Mouse (Mus musculus): Measurements from ENCODE around the gene Afg1l.

The Afg1l gene

GRCm38 (mm10) chr10:42478341-42478720 is at the start of gene Afg1l:
Afg1l (minus strand) TSS chr10:42478565.
- DNase-seq (ENCODE audit: low read depth, low spot score): peak; percentile 82

GRCm38 (mm10) chr10:42525682-42526081 is 47.3 kb upstream of the Afg1l start:
- DNase-seq (ENCODE audit: low read depth, low spot score): no peak

- no peak for DNase-seq (ENCODE audit: low read depth, low spot score)
Observed at GRCm38 (mm10) chr10:42523556-42524162, 45.3 kb upstream of the Afg1l start.

GRCm38 (mm10) chr10:42522912-42523311 is 44.5 kb upstream of the Afg1l start:
- no peak for DNase-seq (ENCODE audit: low read depth, low spot score)

- no peak for DNase-seq (ENCODE audit: low read depth, low spot score)
Observed at GRCm38 (mm10) chr10:42521315-42521981, 43.1 kb upstream of the Afg1l start.

- no peak for DNase-seq (ENCODE audit: low read depth, low spot score)
Observed at GRCm38 (mm10) chr10:42518363-42518762, 40.0 kb upstream of the Afg1l start.

GRCm38 (mm10) chr10:42514125-42514524 is 35.8 kb upstream of the Afg1l start:
- DNase-seq (ENCODE audit: low read depth, low spot score): no peak

GRCm38 (mm10) chr10:42511184-42512135 is 33.1 kb upstream of the Afg1l start:
- no peak for DNase-seq (ENCODE audit: low read depth, low spot score)

GRCm38 (mm10) chr10:42510141-42510540 is 31.8 kb upstream of the Afg1l start:
- DNase-seq (ENCODE audit: low read depth, low spot score): no peak

- no peak for DNase-seq (ENCODE audit: low read depth, low spot score)
Observed at GRCm38 (mm10) chr10:42504096-42504710, 25.8 kb upstream of the Afg1l start.

- DNase-seq (ENCODE audit: low read depth, low spot score): no peak
Observed at GRCm38 (mm10) chr10:42502349-42503111, 24.2 kb upstream of the Afg1l start.

GRCm38 (mm10) chr10:42501775-42502348 is 23.5 kb upstream of the Afg1l start, which contains the start of gene Snx3:
Snx3 (plus strand) TSS chr10:42502030.
- DNase-seq (ENCODE audit: low read depth, low spot score): peak; percentile 91

GRCm38 (mm10) chr10:42501161-42501560 is 22.8 kb upstream of the Afg1l start:
- DNase-seq (ENCODE audit: low read depth, low spot score): no peak

GRCm38 (mm10) chr10:42500611-42501010 is 22.2 kb upstream of the Afg1l start:
- no peak for DNase-seq (ENCODE audit: low read depth, low spot score)

- no peak for DNase-seq (ENCODE audit: low read depth, low spot score)
Observed at GRCm38 (mm10) chr10:42493000-42493399, 14.6 kb upstream of the Afg1l start.

- DNase-seq (ENCODE audit: low read depth, low spot score): no peak
Observed at GRCm38 (mm10) chr10:42492027-42492771, 13.8 kb upstream of the Afg1l start.

- no peak for DNase-seq (ENCODE audit: low read depth, low spot score)
Observed at GRCm38 (mm10) chr10:42491158-42491557, 12.8 kb upstream of the Afg1l start.

GRCm38 (mm10) chr10:42488606-42489296 is 10.4 kb upstream of the Afg1l start:
- no peak for DNase-seq (ENCODE audit: low read depth, low spot score)

- DNase-seq (ENCODE audit: low read depth, low spot score): no peak
Observed at GRCm38 (mm10) chr10:42480719-42481118, 2.4 kb upstream of the Afg1l start.
